Mouse (Mus musculus) urinary bladder, postnatal 36 days (tissue): ENCODE data around the gene Tmem43.
"Not testable (repeated sequence)": the region's sequence is repeated elsewhere in the genome, so short reads cannot be mapped to it uniquely, and the experiment has no call there.

ENCODE experiments used
- DNase-seq, 2 experiments: peaks; one replicate each; pipeline ENCODE4 v3.0.0; 2022; ENCODE audit warnings: low spot score in 2 of 2, mixed read lengths in 1 of 2

Tmem43 gene

GRCm38 (mm10) chr6:91472868-91473804, at the start of gene Tmem43, which contains the start of gene Chchd4:
TSS of gene Tmem43 (plus strand) at chr6:91473703.
TSS of gene Chchd4 (minus strand) at chr6:91473546.
- peak; percentile 99 for DNase-seq

- no peak for DNase-seq
These were observed 49.4 kb upstream of the Tmem43 start for GRCm38 (mm10) chr6:91424151-91424550.

GRCm38 (mm10) chr6:91440474-91441144, 32.9 kb upstream of the Tmem43 start:
- peak; percentile 94 to 97 for DNase-seq

GRCm38 (mm10) chr6:91441145-91441662, 32.3 kb upstream of the Tmem43 start:
- no peak for DNase-seq

- no peak for DNase-seq
These were observed 28.2 kb upstream of the Tmem43 start for GRCm38 (mm10) chr6:91445316-91445715.

- no peak for DNase-seq
These were observed 23.9 kb upstream of the Tmem43 start for GRCm38 (mm10) chr6:91449472-91450225.

GRCm38 (mm10) chr6:91452056-91452455, 21.4 kb upstream of the Tmem43 start:
- no peak for DNase-seq

GRCm38 (mm10) chr6:91454546-91454945, 19.0 kb upstream of the Tmem43 start:
- DNase-seq = no peak

GRCm38 (mm10) chr6:91459471-91459870, 14.0 kb upstream of the Tmem43 start:
- DNase-seq = no peak

- no peak for DNase-seq
These were observed 7.7 kb upstream of the Tmem43 start for GRCm38 (mm10) chr6:91465756-91466155.

GRCm38 (mm10) chr6:91467106-91467505, 6.4 kb upstream of the Tmem43 start:
- no peak for DNase-seq

GRCm38 (mm10) chr6:91470712-91471111, 2.8 kb upstream of the Tmem43 start:
- no peak for DNase-seq

- DNase-seq = not testable (repeated sequence)
These were observed 2.1 kb upstream of the Tmem43 start for GRCm38 (mm10) chr6:91471427-91471826.

- DNase-seq = no peak
These were observed 1.2 kb upstream of the Tmem43 start for GRCm38 (mm10) chr6:91472319-91472718.

GRCm38 (mm10) chr6:91473805-91474440, 420 bp downstream of the Tmem43 start:
- no peak for DNase-seq

- DNase-seq = peak in 1 of 2 experiments; percentile 49
These were observed 1.1 kb downstream of the Tmem43 start for GRCm38 (mm10) chr6:91474441-91475190.

- no peak for DNase-seq
These were observed 3.0 kb downstream of the Tmem43 start for GRCm38 (mm10) chr6:91476541-91476940.

GRCm38 (mm10) chr6:91483371-91483770, 9.9 kb downstream of the Tmem43 start:
- DNase-seq = no peak

- DNase-seq = no peak
These were observed 13.4 kb downstream of the Tmem43 start for GRCm38 (mm10) chr6:91486736-91487453.
